Mouse (Mus musculus): ENCODE data around the gene Ube2q1.

- TF ChIP-seq CTCF (IDR thresholded peaks at IDR 0.05; ENCODE audit: extremely low read depth, insufficient read depth, low read length) (no peak), POLR2A (IDR thresholded peaks at IDR 0.05; ENCODE audit: extremely low read depth, insufficient read depth, low read length) (no peak)
These were observed 50.2 kb downstream of the Ube2q1 start for GRCm38 (mm10) chr3:89823594-89823993.

Data from cortical plate, adult 2 months (tissue).